Mouse (Mus musculus): ENCODE results near the gene Urm1. TPM values are rescaled to one million over a fixed set of nuclear protein-coding genes. Genes with fewer than 3 reads are reported as not detected.
"Not testable (repeated sequence)": the region's sequence is repeated elsewhere in the genome, so short reads cannot be mapped to it uniquely, and the experiment has no call there.

Urm1 gene
- polyA plus RNA-seq, 1 experiment from 2014 or later = 11.7 TPM

DNA sequence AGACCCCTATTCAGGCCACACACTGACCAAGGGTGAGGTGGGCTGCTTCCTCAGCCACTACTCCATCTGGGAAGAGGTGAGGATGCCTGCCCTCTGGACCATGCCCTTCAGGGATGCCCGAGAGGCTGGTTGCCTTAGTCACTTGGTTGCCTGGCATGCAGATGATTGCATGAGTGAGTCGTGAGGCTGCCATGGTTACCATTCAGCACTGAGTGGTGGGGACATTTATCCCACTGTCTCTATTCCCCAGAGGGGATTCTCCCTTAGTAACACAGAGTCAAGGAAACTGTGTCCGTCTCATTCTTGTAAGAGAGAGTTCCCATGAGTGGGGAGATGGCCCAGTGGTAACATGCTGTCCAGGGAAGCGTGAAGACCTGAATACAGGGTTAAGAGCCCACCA is 58.2 kb downstream of the Urm1 start:
- no peak overlapping the region for H3K9ac ChIP-seq
- peaks cover 9% of the 10 kb centered on the region for H3K4me1 ChIP-seq
- 85% methylated on average over 4 of the region's 4 CpGs for WGBS (ENCODE audit: insufficient replicate concordance)
- H3K27ac ChIP-seq = no peak overlapping the region
- H3K4me3 ChIP-seq = no peak overlapping the region
- peaks cover 88% of the 10 kb centered on the region for H3K36me3 ChIP-seq
- no peaks in the 10 kb centered on the region for H3K27me3 ChIP-seq (replicated peaks)
- no peak overlapping the region for H3K4me2 ChIP-seq
- no peak for ATAC-seq
- H3K9me3 ChIP-seq (replicated peaks) = no peaks in the 10 kb centered on the region

DNA sequence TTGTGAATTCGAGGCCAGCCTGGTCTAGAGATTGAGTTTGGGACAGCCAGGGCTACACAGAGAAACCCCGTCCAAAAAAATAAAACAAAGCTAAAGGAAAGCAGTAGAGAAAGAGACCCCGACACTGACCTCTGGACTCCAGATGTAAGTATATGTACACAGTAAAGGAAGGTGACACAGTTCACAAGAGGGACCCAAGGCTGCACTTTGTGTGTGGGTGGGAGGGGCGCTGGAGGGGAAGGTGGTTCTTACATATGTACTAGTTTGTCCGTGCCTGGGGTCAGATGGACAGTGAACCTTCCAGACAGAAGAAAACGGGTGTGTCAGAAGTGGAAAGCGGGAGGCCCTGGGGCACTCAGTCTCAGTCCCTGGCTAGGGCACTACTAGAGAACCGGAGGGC is 59.3 kb downstream of the Urm1 start:
- ATAC-seq = no peak
- Histone ChIP-seq H3K36me3 (peaks cover 77% of the 10 kb centered on the region), H3K27me3 (replicated peaks) (no peaks in the 10 kb centered on the region), H3K9me3 (replicated peaks) (no peaks in the 10 kb centered on the region), H3K4me3 (no peak overlapping the region), H3K9ac (no peak overlapping the region), H3K4me1 (no peaks in the 10 kb centered on the region), H3K4me2 (no peak overlapping the region), H3K27ac (no peak overlapping the region)
- WGBS (ENCODE audit: insufficient replicate concordance) = 73% methylated on average over 8 of the region's 8 CpGs

DNA sequence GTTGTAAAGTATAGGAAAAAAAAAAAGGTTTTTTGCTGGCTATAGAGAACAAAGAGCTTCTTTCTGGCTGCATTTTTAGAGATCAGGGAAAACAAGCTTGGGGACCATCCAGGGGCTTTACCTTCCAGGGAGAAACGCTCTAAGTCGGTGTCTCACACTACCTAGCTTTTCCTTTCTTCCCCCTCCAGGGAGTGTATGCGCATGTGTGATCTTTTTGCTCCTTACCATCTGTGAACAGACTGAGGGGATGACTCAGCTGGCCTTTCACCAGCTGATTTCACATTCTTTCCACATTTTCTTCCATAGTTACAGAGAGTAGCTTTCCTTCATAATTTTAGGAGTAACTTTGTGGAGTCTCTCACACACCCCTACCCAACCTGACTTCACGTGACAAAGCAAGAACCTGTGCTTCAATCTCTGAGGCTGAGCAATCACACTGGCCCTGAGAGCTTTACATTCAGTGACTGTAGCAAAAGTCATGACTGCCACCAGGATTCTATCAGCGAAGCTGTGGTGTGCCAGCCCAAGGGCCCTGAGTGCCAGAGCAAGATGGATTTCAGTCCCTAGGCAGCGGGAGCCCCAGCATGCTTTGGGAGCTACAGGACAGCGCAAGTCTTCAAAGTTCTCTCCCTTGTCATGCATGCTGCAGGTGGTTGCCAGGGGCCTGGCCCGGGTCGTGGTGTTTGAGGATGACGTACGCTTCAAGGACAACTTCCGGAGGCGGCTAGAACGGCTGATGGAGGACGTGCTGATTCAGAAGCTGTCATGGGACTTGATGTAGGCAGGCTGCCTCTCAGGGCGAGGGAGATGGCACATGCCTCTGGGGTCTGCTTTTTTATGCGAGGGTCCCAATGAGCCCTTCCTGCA is 60.3 kb downstream of the Urm1 start:
- WGBS (ENCODE audit: insufficient replicate concordance) = 73% methylated on average over 17 of the region's 17 CpGs
- peaks cover 67% of the 10 kb centered on the region for H3K36me3 ChIP-seq
- H3K27me3 ChIP-seq (replicated peaks) = no peaks in the 10 kb centered on the region

DNA sequence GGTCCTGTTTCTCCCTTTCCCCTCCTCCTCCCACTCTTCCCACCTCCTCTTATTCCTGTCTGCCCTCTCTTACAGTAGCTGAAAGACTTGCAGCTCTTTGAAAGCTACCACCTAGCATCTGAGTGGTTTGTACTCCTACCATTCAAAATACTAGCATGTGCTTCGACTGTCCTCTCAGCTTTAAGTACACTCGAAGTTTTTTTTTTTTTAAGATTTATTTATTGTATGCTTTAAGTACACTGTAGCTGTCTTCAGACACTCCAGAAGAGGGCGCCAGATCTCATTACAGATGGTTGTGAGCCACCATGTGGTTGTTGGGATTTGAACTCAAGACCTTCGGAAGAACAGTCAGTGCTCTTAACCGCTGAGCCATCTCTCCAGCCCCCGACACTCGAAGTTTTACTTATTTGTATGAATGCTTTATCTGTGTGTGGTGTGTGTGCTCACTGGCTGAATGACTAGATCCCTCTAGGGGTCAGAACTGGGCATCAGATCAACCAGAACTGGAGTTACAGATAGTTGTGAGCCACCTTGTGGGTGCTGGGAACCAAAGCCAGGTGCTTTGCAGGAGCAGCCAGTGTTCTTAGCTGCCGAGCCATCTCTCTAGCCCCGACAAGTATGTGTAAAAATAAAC is 66.9 kb downstream of the Urm1 start:
- H3K36me3 ChIP-seq; H3K27ac ChIP-seq; H3K4me2 ChIP-seq; H3K9me3 ChIP-seq (replicated peaks); H3K9ac ChIP-seq; ATAC-seq; H3K4me3 ChIP-seq: not testable (repeated sequence)
- 62% methylated on average over 9 of the region's 9 CpGs for WGBS (ENCODE audit: insufficient replicate concordance)
- Histone ChIP-seq H3K27me3 (replicated peaks) (peaks cover 16% of the 10 kb centered on the region), H3K4me1 (peaks cover 21% of the 10 kb centered on the region)

More for the DNA sequence above, 60.3 kb downstream of the Urm1 start:
- Histone ChIP-seq H3K4me3 (no peak overlapping the region), H3K4me1 (no peaks in the 10 kb centered on the region), H3K9ac (no peak overlapping the region), H3K4me2 (no peak overlapping the region), H3K9me3 (replicated peaks) (no peaks in the 10 kb centered on the region), H3K27ac (no peak overlapping the region)
- ATAC-seq = no peak

DNA sequence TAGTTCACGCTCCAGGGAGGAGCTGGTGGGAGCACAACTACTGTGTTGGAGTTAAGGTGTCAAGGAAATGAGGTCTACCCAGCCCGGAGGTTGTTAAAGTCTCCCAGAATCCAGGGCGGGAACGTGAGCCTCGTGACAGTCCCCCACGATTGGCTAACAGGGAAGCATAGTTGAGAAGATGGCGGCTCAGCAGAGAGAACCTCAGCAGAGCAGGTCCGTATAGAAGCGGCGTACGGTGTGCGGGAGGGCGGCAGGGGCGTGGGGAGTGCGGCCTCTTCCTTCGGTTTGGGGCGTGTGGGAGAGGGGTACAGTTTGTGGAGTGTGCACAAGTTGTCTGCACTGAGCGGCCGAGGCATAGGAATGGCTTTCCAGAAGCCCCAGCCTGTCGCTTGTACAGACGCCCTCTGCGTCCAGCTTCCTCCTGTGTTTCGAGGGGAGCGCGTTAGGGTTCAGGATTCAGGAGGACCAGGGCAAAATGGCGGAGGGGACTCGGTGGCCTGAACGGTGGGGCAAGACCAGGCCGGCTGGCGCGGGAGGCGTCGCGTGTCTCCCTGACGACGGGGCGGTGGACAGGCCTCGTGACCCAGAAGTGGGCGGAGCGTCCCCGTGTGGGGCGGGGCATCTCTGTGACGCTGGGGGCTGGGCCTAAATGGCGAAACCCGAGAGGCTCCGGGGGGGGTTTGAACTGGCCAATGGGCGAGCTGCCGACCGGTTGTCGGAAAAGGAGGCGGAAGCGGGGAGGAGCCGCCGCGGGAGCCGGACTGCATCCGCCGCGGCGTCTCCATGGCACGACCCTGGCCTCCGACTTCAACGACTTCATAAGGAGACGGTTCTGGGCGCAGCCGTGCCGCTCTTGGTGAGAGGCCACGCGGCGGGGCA is 69.4 kb downstream of the Urm1 start, which contains the start of gene Odf2:
Gene Odf2 (plus strand): TSS at position 156 of the 879 bp plus-strand sequence.
- Histone ChIP-seq H3K9ac (peak within 1 kb of the TSS; percentile 97), H3K36me3 (peaks cover 32% of the 10 kb centered on the region), H3K4me1 (peaks cover 25% of the 10 kb centered on the region), H3K27ac (peak within 1 kb of the TSS; percentile 94), H3K4me2 (peak within 1 kb of the TSS; percentile 93), H3K4me3 (peak within 1 kb of the TSS; percentile 100), H3K9me3 (replicated peaks) (no peaks in the 10 kb centered on the region), H3K27me3 (replicated peaks) (peaks cover 16% of the 10 kb centered on the region)
- peak; percentile 82 for ATAC-seq
- WGBS (ENCODE audit: insufficient replicate concordance) = 1% methylated on average over 70 of the region's 70 CpGs

DNA sequence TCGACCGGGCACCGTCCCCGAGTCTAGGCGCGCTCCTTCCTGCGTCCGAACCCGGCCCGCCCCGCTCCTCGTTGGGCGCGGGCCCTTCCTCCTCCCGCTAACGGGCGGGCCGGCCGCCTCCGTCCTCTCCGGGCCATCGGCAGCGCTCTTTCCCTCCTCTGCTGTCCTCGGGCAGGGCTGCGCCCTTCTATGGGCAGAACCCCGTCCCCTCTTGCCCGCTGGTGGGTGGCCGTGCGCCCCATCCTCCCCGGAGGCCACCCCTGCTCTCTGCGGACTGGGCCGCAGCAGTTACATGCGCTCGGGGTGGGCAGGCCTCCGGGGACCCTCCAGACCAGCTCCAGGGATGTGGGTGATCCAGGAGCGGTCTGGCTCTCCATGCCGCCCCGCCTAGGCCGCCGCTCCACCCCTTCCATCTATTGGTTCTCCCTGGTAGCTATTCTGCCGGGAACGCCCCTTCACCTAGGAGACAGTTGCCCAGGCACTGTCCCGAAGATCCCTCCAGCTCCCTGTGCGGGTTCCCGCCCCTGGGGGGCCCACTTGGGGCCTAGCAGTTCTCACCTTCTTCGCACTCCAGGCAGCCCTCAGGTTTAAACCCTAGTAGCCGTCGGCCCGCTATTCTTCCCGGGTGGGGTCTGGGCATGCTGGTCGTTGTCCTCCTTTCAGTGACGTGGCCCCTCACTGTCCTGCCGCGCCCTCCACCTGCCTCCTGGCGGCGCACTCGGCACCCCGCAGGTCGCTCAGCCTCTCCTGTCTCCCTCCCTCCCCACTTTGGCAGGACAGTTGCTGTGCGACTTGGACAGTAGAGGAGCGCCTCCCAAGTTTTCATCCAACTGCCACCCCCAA is 70.3 kb downstream of the Urm1 start:
- Histone ChIP-seq H3K9ac (peak overlapping the region; percentile 97), H3K36me3 (peaks cover 41% of the 10 kb centered on the region), H3K4me2 (peak overlapping the region; percentile 93), H3K9me3 (replicated peaks) (no peaks in the 10 kb centered on the region), H3K27me3 (replicated peaks) (peaks cover 16% of the 10 kb centered on the region), H3K4me1 (peaks cover 25% of the 10 kb centered on the region), H3K27ac (peak overlapping the region; percentile 94), H3K4me3 (peak overlapping the region; percentile 100)
- ATAC-seq = peak; percentile 94
- under 1% methylated on average over 56 of the region's 61 CpGs for WGBS (ENCODE audit: insufficient replicate concordance)

DNA sequence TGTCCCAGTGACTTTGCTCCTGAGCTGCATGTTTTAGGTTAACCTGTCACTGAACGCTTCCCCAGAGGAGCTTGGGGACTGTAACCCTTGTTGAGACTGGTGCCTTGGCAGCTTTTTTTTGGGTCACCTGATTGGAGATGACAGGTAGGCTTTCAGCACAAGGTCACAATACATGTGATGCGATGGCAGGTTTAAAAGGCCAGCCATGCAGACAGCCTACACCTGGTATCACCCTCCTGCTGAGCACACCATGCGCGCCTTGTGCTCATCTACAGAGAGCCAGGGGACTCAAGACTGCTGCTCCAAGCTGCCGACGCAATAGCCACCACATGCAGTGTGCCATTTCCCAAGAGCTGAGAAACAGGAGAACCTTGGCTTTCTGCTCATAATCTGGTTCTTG is 71.9 kb downstream of the Urm1 start:
- no peak overlapping the region for H3K4me3 ChIP-seq
- 91% methylated on average over 6 of the region's 6 CpGs for WGBS (ENCODE audit: insufficient replicate concordance)
- H3K27me3 ChIP-seq (replicated peaks) = peaks cover 14% of the 10 kb centered on the region
- peaks cover 55% of the 10 kb centered on the region for H3K36me3 ChIP-seq
- H3K4me1 ChIP-seq = peaks cover 25% of the 10 kb centered on the region
- H3K27ac ChIP-seq = 0 out of 2 replicates have a peak overlapping the region, but pooled peaks have one; percentile 2
- H3K9ac ChIP-seq = no peak overlapping the region
- peak overlapping the region; percentile 93 for H3K4me2 ChIP-seq
- H3K9me3 ChIP-seq (replicated peaks) = no peaks in the 10 kb centered on the region
- ATAC-seq = no peak

Small RNA genes lying within 50 kb of the gene (microRNA-seq; reads per million reads assigned to microRNA genes)
- gene Mir219a-2 (not detected), gene Mir219b (not detected)

Other genes with a start within 250 kb of the Urm1 start
- 10.1 and 10.8 TPM in 2 replicates for gene Rapgef1, start 200.4 kb upstream of the Urm1 start, polyA plus RNA-seq (2016; fragmentation: Nextera tagmentation; extraction: Ambion mirVana)
- gene Gm13420, start 68.4 kb upstream of the Urm1 start, polyA plus RNA-seq (2016; fragmentation: Nextera tagmentation; extraction: Ambion mirVana) = 0.28 and 0.41 TPM in 2 replicates
- gene Gm13547, start 60.8 kb upstream of the Urm1 start, polyA plus RNA-seq (2016; fragmentation: Nextera tagmentation; extraction: Ambion mirVana) = not detected in 2 replicates
- gene Coq4, start 32.6 kb upstream of the Urm1 start, polyA plus RNA-seq (2016; fragmentation: Nextera tagmentation; extraction: Ambion mirVana) = 21.5 and 21.8 TPM in 2 replicates
- gene Trub2, start 31.6 kb upstream of the Urm1 start, polyA plus RNA-seq (2016; fragmentation: Nextera tagmentation; extraction: Ambion mirVana) = 23.7 and 27.6 TPM in 2 replicates
- 3.9 and 4.3 TPM in 2 replicates for gene Slc27a4, start 17.4 kb upstream of the Urm1 start, polyA plus RNA-seq (2016; fragmentation: Nextera tagmentation; extraction: Ambion mirVana)
- gene Cercam, start 49.1 kb downstream of the Urm1 start, polyA plus RNA-seq (2016; fragmentation: Nextera tagmentation; extraction: Ambion mirVana) = 47.2 and 49.9 TPM in 2 replicates
- gene Odf2, start 69.1 kb downstream of the Urm1 start, polyA plus RNA-seq (2016; fragmentation: Nextera tagmentation; extraction: Ambion mirVana) = 69.8 and 72.1 TPM in 2 replicates
- gene Gle1, start 115.4 kb downstream of the Urm1 start, polyA plus RNA-seq (2016; fragmentation: Nextera tagmentation; extraction: Ambion mirVana) = 38.8 and 43.1 TPM in 2 replicates
- 18.8 and 19.0 TPM in 2 replicates for gene Sptan1, start 145.5 kb downstream of the Urm1 start, polyA plus RNA-seq (2016; fragmentation: Nextera tagmentation; extraction: Ambion mirVana)
- 13.2 and 15.4 TPM in 2 replicates for gene Wdr34, start 228.8 kb downstream of the Urm1 start, polyA plus RNA-seq (2016; fragmentation: Nextera tagmentation; extraction: Ambion mirVana)
- gene Set, start 237.3 kb downstream of the Urm1 start, polyA plus RNA-seq (2016; fragmentation: Nextera tagmentation; extraction: Ambion mirVana) = 409 and 423 TPM in 2 replicates

All from liver, embryonic 12.5 days (tissue).